Mouse (Mus musculus): ENCODE results near the gene Dbh. TPM values are rescaled to one million over a fixed set of nuclear protein-coding genes. Genes with fewer than 3 reads are reported as not detected.

Gene Dbh
- polyA plus RNA-seq, 1 experiment from 2014 or later: 0.28 TPM

GRCm38 (mm10) chr2:27210676-27211210, 45.7 kb downstream of the Dbh start:
- no peaks in the 10 kb centered on the region for H3K27me3 ChIP-seq (ENCODE audit: control insufficient read depth, insufficient read depth, low read length)
- H3K4me1 ChIP-seq (ENCODE audit: control insufficient read depth, insufficient read depth, low read length): no peaks in the 10 kb centered on the region
- ATAC-seq (replicated peaks; ENCODE audit: insufficient number of reproducible peaks, low FRiP score, low TSS enrichment, low read depth) (no peak), DNase-seq (ENCODE audit: low spot score) (no peak)
- no peak overlapping the region for H3K4me3 ChIP-seq (ENCODE audit: low read depth, low read length)
- H3K9ac ChIP-seq (replicated peaks; ENCODE audit: low read length): no peak overlapping the region
- no peaks in the 10 kb centered on the region for H3K36me3 ChIP-seq (replicated peaks; ENCODE audit: control insufficient read depth, insufficient read depth, low read depth, low read length)
- no peaks in the 10 kb centered on the region for H3K9me3 ChIP-seq (replicated peaks; ENCODE audit: control insufficient read depth, low read length)
- H3K4me2 ChIP-seq (ENCODE audit: low read depth, low read length): no peak overlapping the region
- WGBS: 83% methylated on average over 12 of the region's 12 CpGs
- H3K27ac ChIP-seq (replicated peaks; ENCODE audit: low read depth, low read length): no peak overlapping the region

- no peaks in the 10 kb centered on the region for H3K4me1 ChIP-seq (ENCODE audit: control insufficient read depth, insufficient read depth, low read length)
- no peaks in the 10 kb centered on the region for H3K9me3 ChIP-seq (replicated peaks; ENCODE audit: control insufficient read depth, low read length)
- H3K4me2 ChIP-seq (ENCODE audit: low read depth, low read length): no peak overlapping the region
- 58% methylated on average over 8 of the region's 8 CpGs for WGBS
- no peak overlapping the region for H3K4me3 ChIP-seq (ENCODE audit: low read depth, low read length)
- DNase-seq (ENCODE audit: low spot score) (no peak), ATAC-seq (replicated peaks; ENCODE audit: insufficient number of reproducible peaks, low FRiP score, low TSS enrichment, low read depth) (no peak)
- H3K27ac ChIP-seq (replicated peaks; ENCODE audit: low read depth, low read length): no peak overlapping the region
- no peak overlapping the region for H3K9ac ChIP-seq (replicated peaks; ENCODE audit: low read length)
- H3K36me3 ChIP-seq (replicated peaks; ENCODE audit: control insufficient read depth, insufficient read depth, low read depth, low read length): no peaks in the 10 kb centered on the region
- H3K27me3 ChIP-seq (ENCODE audit: control insufficient read depth, insufficient read depth, low read length): no peaks in the 10 kb centered on the region
Observed at GRCm38 (mm10) chr2:27211966-27212893, 47.2 kb downstream of the Dbh start.

DNA sequence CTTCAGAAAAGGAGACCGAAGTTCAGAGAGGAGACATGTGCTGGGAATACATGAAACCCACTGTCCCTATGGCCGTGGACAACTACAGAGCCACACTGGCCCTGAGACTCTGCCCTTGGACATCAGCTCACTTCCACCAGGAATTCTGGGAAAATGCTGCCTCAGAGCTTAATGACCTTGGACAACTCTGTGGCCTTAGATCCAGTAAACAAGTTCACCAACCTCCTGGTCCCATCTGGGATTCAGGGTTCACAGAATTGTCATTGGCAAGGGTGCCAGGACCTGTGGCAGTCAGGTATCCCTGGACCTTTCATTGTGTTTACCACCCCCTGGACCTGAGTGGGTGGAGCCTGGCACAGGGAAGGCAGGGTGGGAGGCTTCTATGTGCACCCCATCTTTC, 50.5 kb downstream of the Dbh start:
- Histone ChIP-seq H3K9me3 (replicated peaks; ENCODE audit: control insufficient read depth, low read length) (no peaks in the 10 kb centered on the region), H3K27me3 (ENCODE audit: control insufficient read depth, insufficient read depth, low read length) (no peaks in the 10 kb centered on the region), H3K4me2 (ENCODE audit: low read depth, low read length) (no peak overlapping the region), H3K4me1 (ENCODE audit: control insufficient read depth, insufficient read depth, low read length) (no peaks in the 10 kb centered on the region), H3K4me3 (ENCODE audit: low read depth, low read length) (no peak overlapping the region), H3K36me3 (replicated peaks; ENCODE audit: control insufficient read depth, insufficient read depth, low read depth, low read length) (no peaks in the 10 kb centered on the region), H3K27ac (replicated peaks; ENCODE audit: low read depth, low read length) (no peak overlapping the region), H3K9ac (replicated peaks; ENCODE audit: low read length) (no peak overlapping the region)
- WGBS: 71% methylated on average over 2 of the region's 2 CpGs
- no peak for ATAC-seq (replicated peaks; ENCODE audit: insufficient number of reproducible peaks, low FRiP score, low TSS enrichment, low read depth)
- no peak for DNase-seq (ENCODE audit: low spot score)

GRCm38 (mm10) chr2:27218121-27218544, 53.1 kb downstream of the Dbh start:
- H3K36me3 ChIP-seq (replicated peaks; ENCODE audit: control insufficient read depth, insufficient read depth, low read depth, low read length): no peaks in the 10 kb centered on the region
- no peaks in the 10 kb centered on the region for H3K9me3 ChIP-seq (replicated peaks; ENCODE audit: control insufficient read depth, low read length)
- H3K4me1 ChIP-seq (ENCODE audit: control insufficient read depth, insufficient read depth, low read length): no peaks in the 10 kb centered on the region
- no peak for ATAC-seq (replicated peaks; ENCODE audit: insufficient number of reproducible peaks, low FRiP score, low TSS enrichment, low read depth)
- 67% methylated on average over 2 of the region's 2 CpGs for WGBS
- H3K4me3 ChIP-seq (ENCODE audit: low read depth, low read length): no peak overlapping the region
- H3K4me2 ChIP-seq (ENCODE audit: low read depth, low read length): no peak overlapping the region
- H3K9ac ChIP-seq (replicated peaks; ENCODE audit: low read length): no peak overlapping the region
- no peak for DNase-seq (ENCODE audit: low spot score)
- no peaks in the 10 kb centered on the region for H3K27me3 ChIP-seq (ENCODE audit: control insufficient read depth, insufficient read depth, low read length)
- H3K27ac ChIP-seq (replicated peaks; ENCODE audit: low read depth, low read length): no peak overlapping the region

DNA sequence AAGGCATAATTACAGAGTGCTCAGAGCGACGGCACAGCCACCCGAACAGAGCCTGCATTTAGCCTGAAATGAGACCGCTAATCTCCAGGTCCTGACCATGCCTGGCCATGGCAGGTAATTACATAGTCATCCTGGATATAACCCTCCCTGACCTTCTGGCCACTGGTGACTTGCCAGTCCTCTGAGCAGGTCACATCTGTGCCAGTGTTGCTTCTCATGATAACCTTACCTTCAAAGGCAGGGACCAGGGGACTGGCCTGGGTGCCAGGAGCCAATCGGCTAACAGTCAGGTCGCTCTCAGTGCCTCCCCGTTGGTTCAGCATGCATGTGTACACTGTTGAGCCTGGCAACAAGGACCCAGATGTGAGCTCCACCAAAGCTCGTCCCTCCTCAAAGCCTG, 53.5 kb downstream of the Dbh start:
- 79% methylated on average over 8 of the region's 8 CpGs for WGBS
- DNase-seq (ENCODE audit: low spot score) (no peak), ATAC-seq (replicated peaks; ENCODE audit: insufficient number of reproducible peaks, low FRiP score, low TSS enrichment, low read depth) (no peak)
- Histone ChIP-seq H3K36me3 (replicated peaks; ENCODE audit: control insufficient read depth, insufficient read depth, low read depth, low read length) (no peaks in the 10 kb centered on the region), H3K27me3 (ENCODE audit: control insufficient read depth, insufficient read depth, low read length) (no peaks in the 10 kb centered on the region), H3K9me3 (replicated peaks; ENCODE audit: control insufficient read depth, low read length) (no peaks in the 10 kb centered on the region), H3K27ac (replicated peaks; ENCODE audit: low read depth, low read length) (no peak overlapping the region), H3K4me1 (ENCODE audit: control insufficient read depth, insufficient read depth, low read length) (no peaks in the 10 kb centered on the region), H3K4me2 (ENCODE audit: low read depth, low read length) (no peak overlapping the region), H3K9ac (replicated peaks; ENCODE audit: low read length) (no peak overlapping the region), H3K4me3 (ENCODE audit: low read depth, low read length) (no peak overlapping the region)

GRCm38 (mm10) chr2:27223012-27223421, 58.0 kb downstream of the Dbh start:
- ATAC-seq (replicated peaks; ENCODE audit: insufficient number of reproducible peaks, low FRiP score, low TSS enrichment, low read depth): no peak
- 90% methylated on average over 7 of the region's 7 CpGs for WGBS
- Histone ChIP-seq H3K9ac (replicated peaks; ENCODE audit: low read length) (no peak overlapping the region), H3K4me3 (ENCODE audit: low read depth, low read length) (no peak overlapping the region), H3K4me2 (ENCODE audit: low read depth, low read length) (no peak overlapping the region), H3K27ac (replicated peaks; ENCODE audit: low read depth, low read length) (no peak overlapping the region), H3K9me3 (replicated peaks; ENCODE audit: control insufficient read depth, low read length) (no peaks in the 10 kb centered on the region), H3K36me3 (replicated peaks; ENCODE audit: control insufficient read depth, insufficient read depth, low read depth, low read length) (no peaks in the 10 kb centered on the region), H3K27me3 (ENCODE audit: control insufficient read depth, insufficient read depth, low read length) (no peaks in the 10 kb centered on the region), H3K4me1 (ENCODE audit: control insufficient read depth, insufficient read depth, low read length) (no peaks in the 10 kb centered on the region)
- no peak for DNase-seq (ENCODE audit: low spot score)

GRCm38 (mm10) chr2:27226572-27226971, 61.5 kb downstream of the Dbh start:
- Histone ChIP-seq H3K4me1 (ENCODE audit: control insufficient read depth, insufficient read depth, low read length) (no peaks in the 10 kb centered on the region), H3K9me3 (replicated peaks; ENCODE audit: control insufficient read depth, low read length) (no peaks in the 10 kb centered on the region), H3K9ac (replicated peaks; ENCODE audit: low read length) (no peak overlapping the region), H3K4me3 (ENCODE audit: low read depth, low read length) (no peak overlapping the region), H3K27ac (replicated peaks; ENCODE audit: low read depth, low read length) (no peak overlapping the region), H3K27me3 (ENCODE audit: control insufficient read depth, insufficient read depth, low read length) (no peaks in the 10 kb centered on the region), H3K36me3 (replicated peaks; ENCODE audit: control insufficient read depth, insufficient read depth, low read depth, low read length) (no peaks in the 10 kb centered on the region), H3K4me2 (ENCODE audit: low read depth, low read length) (no peak overlapping the region)
- DNase-seq (ENCODE audit: low spot score): no peak
- no peak for ATAC-seq (replicated peaks; ENCODE audit: insufficient number of reproducible peaks, low FRiP score, low TSS enrichment, low read depth)
- 74% methylated on average over 7 of the region's 7 CpGs for WGBS

GRCm38 (mm10) chr2:27228809-27229480, 63.9 kb downstream of the Dbh start:
- no peak overlapping the region for H3K27ac ChIP-seq (replicated peaks; ENCODE audit: low read depth, low read length)
- no peaks in the 10 kb centered on the region for H3K36me3 ChIP-seq (replicated peaks; ENCODE audit: control insufficient read depth, insufficient read depth, low read depth, low read length)
- H3K9me3 ChIP-seq (replicated peaks; ENCODE audit: control insufficient read depth, low read length): no peaks in the 10 kb centered on the region
- no peak for ATAC-seq (replicated peaks; ENCODE audit: insufficient number of reproducible peaks, low FRiP score, low TSS enrichment, low read depth)
- no peak overlapping the region for H3K4me3 ChIP-seq (ENCODE audit: low read depth, low read length)
- 83% methylated on average over 5 of the region's 5 CpGs for WGBS
- H3K9ac ChIP-seq (replicated peaks; ENCODE audit: low read length): no peak overlapping the region
- no peaks in the 10 kb centered on the region for H3K4me1 ChIP-seq (ENCODE audit: control insufficient read depth, insufficient read depth, low read length)
- H3K27me3 ChIP-seq (ENCODE audit: control insufficient read depth, insufficient read depth, low read length): no peaks in the 10 kb centered on the region
- DNase-seq (ENCODE audit: low spot score): no peak
- H3K4me2 ChIP-seq (ENCODE audit: low read depth, low read length): no peak overlapping the region

Measured in embryonic facial prominence, embryonic 11.5 days (tissue).